Mouse (Mus musculus): Measurements from ENCODE around the gene Reck.

GRCm38 (mm10) chr4:43875160-43875918, at the start of gene Reck:
- TF ChIP-seq CTCF (IDR thresholded peaks at IDR 0.05; ENCODE audit: low read depth, low read length) (no peak), POLR2A (IDR thresholded peaks at IDR 0.05; ENCODE audit: borderline replicate concordance, low read depth, low read length) (no peak)

All from bone marrow macrophage, adult 2 months (primary cell).